Mouse (Mus musculus) 416B (cell line): Measurements from ENCODE around the gene Trim7.
"Not testable (repeated sequence)": the region's sequence is repeated elsewhere in the genome, so short reads cannot be mapped to it uniquely, and the experiment has no call there.

Experiments
- DNase-seq: peaks from one replicate; pipeline ENCODE4 v3.0.0; 2011; ENCODE audit warnings: low read depth

The Trim7 gene

DNA sequence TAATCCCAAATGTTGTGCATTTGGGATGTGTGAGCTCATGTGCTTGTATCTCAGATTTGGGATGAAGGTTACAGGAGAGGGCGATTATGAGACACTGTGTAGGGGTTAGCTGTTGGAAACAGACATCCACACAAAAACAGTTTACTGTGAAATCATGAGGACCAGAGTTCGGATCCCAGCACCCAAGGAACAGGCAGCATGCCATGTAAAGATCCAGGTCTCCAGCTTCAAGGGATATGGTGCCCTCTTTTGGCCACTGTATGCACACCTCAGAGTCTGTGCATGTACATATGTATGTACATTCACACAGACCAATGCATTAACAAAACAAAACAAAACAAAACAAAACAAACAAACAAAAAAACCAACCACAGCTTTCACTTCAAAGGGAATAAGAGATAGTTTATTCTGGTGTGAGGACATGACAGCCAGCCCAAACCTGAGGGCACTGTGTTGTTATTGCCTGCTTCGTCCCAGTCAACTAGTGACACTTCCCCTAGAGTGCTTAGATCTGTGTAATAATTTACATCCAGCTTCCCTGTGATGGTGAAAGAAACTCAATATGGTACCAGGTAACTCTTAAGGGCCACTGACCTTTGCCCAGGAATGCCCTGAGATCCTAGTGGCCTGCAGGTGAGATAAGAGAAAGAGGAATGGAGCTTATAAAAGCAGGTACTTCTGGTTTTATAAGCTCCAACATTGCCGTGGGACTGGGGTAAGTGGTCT, 25.5 kb downstream of the Trim7 start:
- DNase-seq, result peak; percentile 83

DNA sequence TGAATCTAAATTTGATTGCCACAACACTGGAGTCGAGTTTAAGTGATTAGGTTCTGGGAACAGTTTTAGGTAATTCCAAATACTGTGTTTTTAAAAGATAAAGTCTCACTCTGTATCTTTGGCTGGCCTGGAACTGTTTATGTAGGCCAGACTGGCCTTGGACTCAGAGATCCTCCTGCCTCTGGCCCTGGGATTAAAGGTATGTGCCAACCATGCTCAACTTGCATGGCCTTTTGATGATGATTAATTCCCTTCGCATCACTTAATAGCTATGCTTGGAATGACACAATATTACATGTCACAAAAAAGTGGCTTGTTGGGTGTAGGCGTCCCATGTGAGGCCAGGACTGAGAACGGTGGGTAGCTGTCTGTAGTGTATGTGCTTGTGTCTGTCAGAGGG, 26.2 kb downstream of the Trim7 start:
- DNase-seq, result no peak

- DNase-seq, result no peak
Observed at GRCm38 (mm10) chr11:48852624-48853473, 26.9 kb downstream of the Trim7 start.

DNA sequence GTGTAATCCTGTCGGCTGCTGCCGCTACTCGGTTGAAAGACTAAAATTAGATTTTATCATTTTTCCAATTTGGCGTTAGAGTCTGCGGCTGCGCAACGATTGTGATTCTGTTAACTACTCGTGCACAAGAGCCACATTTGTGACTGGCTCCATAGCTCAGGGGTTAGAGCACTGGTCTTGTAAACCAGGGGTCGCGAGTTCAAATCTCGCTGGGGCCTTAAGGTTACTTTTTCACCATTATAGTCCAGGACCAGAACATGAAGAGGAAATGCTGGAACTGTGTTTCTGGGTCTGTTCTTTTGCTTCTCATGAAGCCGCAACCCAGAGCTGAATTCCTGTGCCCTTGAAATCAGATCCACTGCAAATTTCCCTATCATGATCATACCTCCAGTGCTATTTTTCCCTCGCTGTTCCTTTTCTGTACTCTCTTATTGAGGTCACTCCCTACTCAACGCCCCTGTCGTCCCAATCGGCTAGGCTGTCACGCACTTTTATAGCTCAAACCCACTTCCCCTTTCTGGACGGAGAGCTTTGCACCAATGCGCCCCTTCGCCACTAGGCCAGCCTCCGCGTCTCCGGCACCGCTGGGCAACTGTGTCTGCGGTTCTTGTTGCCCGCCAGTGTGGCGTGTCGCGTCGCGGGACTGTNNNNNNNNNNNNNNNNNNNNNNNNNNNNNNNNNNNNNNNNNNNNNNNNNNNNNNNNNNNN, 27.7 kb downstream of the Trim7 start:
- DNase-seq, result peak; percentile 94

GRCm38 (mm10) chr11:48859014-48859413, 33.1 kb downstream of the Trim7 start:
- peak; percentile 89 for DNase-seq

DNA sequence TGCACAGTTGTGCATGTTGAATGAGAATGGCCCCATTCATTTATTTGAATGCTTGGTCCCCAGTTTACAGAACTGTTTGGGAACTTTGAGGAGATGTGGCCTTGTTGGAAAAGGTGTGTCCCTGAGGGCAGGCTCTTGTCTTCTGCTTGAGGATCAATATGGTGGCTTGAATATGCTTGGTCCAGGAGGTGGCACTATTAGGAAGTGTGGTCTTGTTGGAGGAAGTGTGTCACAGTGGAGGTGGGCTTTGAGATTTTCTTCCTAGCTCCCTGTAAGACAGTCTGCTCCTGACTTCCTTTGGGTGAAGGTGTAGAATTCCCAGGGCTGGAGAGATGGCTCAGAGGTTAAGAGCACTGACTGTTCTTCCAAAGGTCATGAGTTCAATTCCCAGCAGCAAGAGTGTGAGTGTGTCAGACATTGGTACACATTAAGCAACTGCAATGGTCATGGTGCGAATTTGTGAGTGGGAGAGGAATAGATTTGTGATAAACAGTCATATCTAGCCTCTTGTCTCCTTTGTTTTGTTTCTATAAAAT, 36.9 kb downstream of the Trim7 start:
- DNase-seq, result peak; percentile 49

- DNase-seq, result no peak
Observed at GRCm38 (mm10) chr11:48863808-48864207, 37.9 kb downstream of the Trim7 start.

GRCm38 (mm10) chr11:48866481-48866880, 40.5 kb downstream of the Trim7 start:
- no peak for DNase-seq

GRCm38 (mm10) chr11:48869380-48870110, 43.6 kb downstream of the Trim7 start:
- DNase-seq, result no peak

DNA sequence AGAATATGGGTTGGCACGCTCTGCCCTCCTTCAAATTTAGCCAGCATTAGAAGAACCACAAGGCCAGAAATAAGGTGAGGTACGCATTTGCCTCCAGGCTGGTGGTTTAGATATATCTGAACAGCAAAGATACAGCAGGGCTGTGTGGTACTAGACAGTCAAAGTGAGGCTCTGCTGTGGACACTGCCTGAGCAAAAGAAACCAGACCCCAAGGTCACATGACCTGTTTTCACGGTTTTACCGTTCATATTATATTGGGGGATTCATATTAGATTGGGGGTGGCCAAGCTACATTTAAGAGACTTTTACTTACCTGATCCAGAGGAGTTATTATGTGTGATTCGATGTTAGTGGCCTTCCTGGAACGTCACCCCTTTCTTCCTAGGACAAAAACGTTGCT, 44.8 kb downstream of the Trim7 start:
- peak; percentile 77 for DNase-seq

DNA sequence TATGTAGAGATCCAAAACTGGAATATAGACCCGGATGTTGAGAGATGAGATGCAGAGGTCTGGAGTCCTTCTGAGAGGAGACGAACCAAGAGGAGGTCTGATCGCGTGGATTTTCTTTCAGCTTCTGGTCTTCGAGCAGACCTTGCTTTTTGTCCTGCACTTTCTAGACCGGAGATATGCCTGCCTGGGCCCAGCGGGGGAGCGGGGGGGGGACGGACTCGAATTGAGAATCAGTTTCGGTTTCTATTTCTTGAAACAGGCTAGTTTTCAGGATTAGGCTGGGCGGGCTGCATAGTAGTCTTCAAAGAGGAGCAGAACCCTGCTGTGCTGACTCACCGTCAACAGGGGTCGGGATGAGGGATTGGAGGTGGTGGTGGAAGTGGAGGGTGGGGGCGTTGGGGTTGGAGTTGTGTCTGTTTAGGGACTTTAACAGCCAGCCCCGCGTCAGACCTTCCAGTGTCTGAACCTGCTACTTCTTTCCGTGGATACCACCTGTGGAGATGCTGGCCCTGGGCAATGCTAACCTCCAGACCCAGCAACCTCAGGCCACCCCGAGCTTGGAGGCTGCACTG, 45.3 kb downstream of the Trim7 start, which contains the start of gene Irgm1:
Gene Irgm1 (minus strand): TSS at position 483 of the 572 bp plus-strand sequence.
- DNase-seq, result peak; percentile 92

DNA sequence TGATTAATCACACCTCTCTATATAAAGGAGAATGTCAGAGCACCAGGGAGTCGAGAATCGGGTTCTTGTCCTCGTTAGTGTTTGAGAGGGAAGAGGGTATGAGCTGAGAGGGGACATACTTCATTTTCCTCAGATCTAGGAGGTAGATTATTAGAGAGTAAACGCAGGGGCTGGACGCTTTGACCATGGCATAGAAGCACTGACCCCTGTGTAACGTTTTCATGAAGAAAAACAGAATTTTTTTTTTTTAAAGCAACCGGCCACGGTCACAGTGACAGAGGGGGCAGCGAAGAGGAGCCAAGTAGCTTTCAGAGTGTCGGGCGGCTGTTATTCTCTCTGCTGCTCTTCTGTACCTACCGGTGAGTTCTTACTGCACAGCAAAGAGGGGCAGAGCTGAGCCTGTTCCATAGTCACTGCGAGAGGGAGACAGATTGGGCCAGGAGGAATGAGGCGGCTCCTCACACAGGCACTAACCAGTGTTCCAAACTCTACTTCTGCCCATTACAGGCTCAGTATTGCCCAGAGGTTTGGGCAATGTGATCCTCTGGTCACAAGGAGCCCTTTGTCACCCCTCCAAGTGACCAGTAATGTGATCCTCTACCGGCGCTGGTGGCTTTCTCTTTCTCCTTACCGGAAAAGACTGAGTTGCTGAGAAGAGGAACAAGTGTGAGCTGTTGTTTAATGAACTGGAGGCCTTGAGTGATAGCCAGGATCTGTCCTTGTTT, 46.0 kb downstream of the Trim7 start:
- peak; percentile 93 for DNase-seq

DNA sequence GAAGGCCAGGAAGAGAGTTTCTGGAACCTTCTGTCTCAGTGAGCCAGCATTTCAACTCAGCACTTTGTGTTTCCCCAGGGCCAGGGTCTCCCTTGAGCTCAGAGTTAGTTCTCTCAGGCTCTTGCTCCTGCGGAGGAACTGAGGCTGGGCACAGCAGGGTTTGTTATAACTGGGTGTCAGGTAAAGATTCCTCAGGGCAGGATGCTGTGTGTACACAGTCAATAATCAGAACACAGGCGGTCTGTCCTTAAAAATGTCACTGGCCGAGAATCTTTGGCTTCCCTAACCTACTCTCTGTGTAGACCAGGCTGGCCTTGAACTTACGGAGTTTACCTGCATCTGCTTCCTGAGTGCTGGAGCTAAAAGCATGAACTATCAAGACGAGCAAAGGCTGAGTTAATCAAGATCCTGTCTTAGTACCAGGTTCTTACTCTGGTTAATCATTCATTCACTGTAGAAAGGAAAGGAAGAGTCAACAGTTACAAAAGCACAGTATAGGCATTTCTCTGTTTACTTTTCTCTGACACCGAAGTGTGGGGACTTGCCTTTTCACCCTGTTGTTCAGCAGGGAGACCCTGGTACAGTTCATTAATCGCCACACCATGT, 46.9 kb downstream of the Trim7 start:
- DNase-seq, result no peak

DNA sequence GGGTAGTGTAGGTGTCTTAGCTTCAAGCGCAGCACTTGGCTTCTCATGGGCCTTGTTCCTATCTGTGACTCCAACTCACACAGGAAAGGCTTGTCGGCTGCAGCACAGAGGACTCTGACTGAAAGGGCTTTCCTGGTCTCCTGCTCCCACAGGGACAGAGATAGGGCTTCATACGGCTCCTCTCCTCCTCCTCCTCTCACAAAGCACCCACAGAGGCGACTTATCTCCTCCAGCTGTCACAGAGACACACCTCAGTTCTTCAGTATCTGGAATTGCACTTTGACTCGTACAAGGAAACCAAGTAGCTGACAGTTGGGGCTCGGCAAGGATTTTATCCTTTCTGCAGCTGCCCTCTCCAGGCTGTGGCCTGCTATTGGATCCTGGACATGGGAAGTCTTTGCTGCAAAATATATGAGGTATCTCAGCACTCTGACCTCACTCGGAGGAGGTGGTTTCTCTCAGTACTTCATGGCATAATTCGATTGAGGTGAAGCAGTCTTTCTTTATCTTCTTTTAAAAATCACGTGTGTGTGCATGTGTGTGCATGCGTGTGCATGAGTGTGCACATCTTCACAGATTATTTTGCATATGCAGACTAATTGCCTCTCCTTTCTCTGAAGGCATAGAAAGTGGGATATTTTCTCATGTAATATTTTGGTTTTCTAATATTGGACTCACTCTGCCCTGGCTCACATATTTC, 47.8 kb downstream of the Trim7 start:
- DNase-seq, result no peak

- DNase-seq, result peak; percentile 83
Observed at GRCm38 (mm10) chr11:48874465-48874864, 48.5 kb downstream of the Trim7 start.

- not testable (repeated sequence) for DNase-seq
Observed at GRCm38 (mm10) chr11:48875343-48875837, 49.5 kb downstream of the Trim7 start.

GRCm38 (mm10) chr11:48876680-48877079, 50.7 kb downstream of the Trim7 start:
- no peak for DNase-seq

- peak; percentile 21 for DNase-seq
Observed at GRCm38 (mm10) chr11:48898812-48899431, 73.0 kb downstream of the Trim7 start.
